Mouse (Mus musculus) ES-Bruce4 (cell line): ENCODE measurements around the gene Dlgap4.

Source experiments
- CTCF ChIP-seq: IDR thresholded peaks from one replicate; pipeline ENCODE4 v1.8.1; 2011; ENCODE audit warnings: low read depth, low read length
- POLR2A ChIP-seq: IDR thresholded peaks from one replicate; pipeline ENCODE4 v1.8.1; 2011; ENCODE audit warnings: low read length; ENCODE audit not compliant: insufficient read depth

- TF ChIP-seq CTCF = no peak
- no peak for TF ChIP-seq POLR2A
Measured at GRCm38 (mm10) chr2:156726344-156726743, 112.8 kb downstream of the Dlgap4 start.
